Mouse (Mus musculus) embryo, embryonic 11 days (tissue): ENCODE data around the gene Arpc5.

Experiments
- DNase-seq: peaks from one replicate; pipeline ENCODE4 v3.0.0-alpha.2; 2015

Arpc5 gene

GRCm38 (mm10) chr1:152817027-152817769, 50.9 kb downstream of the Arpc5 start:
- peak; percentile 77 for DNase-seq

GRCm38 (mm10) chr1:152817794-152818193, 51.5 kb downstream of the Arpc5 start:
- peak; percentile 56 for DNase-seq

GRCm38 (mm10) chr1:152819558-152819957, 53.2 kb downstream of the Arpc5 start:
- no peak for DNase-seq

- DNase-seq = no peak
Measured at GRCm38 (mm10) chr1:152820911-152821695, 54.8 kb downstream of the Arpc5 start.

- no peak for DNase-seq
Measured at GRCm38 (mm10) chr1:152821746-152822145, 55.4 kb downstream of the Arpc5 start.

- no peak for DNase-seq
Measured at GRCm38 (mm10) chr1:152824206-152824605, 57.9 kb downstream of the Arpc5 start.
